Mouse (Mus musculus) CD8-positive naive resting alpha-beta T cell, adult 57 days (primary cell): ENCODE measurements around the gene Olfr680-ps1. TPM values are rescaled to one million over a fixed set of nuclear protein-coding genes. Genes with fewer than 3 reads are reported as not detected.

ENCODE experiments used
- total RNA-seq: library from RNA; stranded (reverse); gene quantifications from one replicate; pipeline ENCODE4 v1.2.4, GENCODE M21; 2023

The Olfr680-ps1 gene
- not detected for total RNA-seq

DNA sequence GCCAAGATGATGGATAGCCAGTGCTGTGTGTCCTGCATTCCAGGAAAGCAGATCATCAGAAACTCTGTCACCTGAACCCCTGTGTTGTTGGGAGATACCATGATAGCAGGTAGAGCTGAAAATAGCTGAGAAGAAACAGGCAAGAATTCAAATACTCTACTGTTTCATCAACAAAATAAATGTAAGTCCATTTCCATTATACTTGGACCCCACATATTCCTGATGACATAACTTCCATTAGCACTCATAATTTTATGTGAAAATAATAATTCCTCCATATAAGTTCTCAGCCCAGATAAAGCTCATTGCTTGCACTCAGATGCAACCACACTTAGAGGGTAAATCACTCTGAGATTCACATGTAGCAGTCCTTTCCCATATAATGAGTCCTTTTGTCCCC is at the start of gene Olfr680-ps1:
Gene Olfr680-ps1, minus strand, starts transcription at position 101 of the 400 bp plus-strand sequence.

DNA sequence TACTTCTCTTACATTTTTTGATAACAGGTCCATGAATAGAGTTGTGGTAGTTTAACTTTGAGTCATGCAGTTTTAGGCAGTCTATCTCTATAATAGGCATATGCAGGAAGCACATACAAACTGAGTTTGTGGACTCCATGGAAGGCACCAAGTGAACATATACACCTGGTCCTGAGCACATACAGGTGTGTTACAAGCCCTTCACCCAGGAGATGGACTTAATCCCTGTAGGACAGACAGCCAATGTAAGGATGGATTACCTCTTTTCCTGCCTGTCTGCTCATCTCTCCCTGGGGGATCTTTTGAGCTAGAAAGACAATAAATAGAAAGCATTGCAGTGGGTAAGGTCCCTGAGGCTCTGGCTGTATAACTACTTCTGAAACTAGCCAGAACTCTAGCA is 23.9 kb upstream of the Olfr680-ps1 start, which contains the start of gene Olfr681:
Gene Olfr681, plus strand, starts transcription at position 301 of the 400 bp plus-strand sequence.

DNA sequence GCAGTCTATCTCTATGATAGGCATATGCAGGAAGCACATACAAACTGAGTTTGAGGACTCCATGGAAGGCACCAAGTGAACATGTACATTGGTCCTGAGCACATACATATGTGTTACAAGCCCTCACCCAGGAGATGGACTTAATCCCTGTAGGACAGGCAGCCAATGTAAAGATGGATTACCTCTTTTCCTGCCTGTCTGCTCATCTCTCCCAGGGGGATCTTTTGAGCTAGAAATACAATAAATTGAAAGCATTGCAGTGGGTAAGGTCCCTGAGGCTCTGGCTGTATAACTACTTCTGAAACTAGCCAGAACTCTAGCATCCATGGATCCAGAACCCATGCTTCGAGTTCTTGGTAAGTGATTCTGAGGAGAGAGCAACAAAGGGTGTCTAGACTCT is 11.7 kb downstream of the Olfr680-ps1 start, which contains the start of gene Olfr679:
Gene Olfr679, plus strand, starts transcription at position 301 of the 400 bp plus-strand sequence.

DNA sequence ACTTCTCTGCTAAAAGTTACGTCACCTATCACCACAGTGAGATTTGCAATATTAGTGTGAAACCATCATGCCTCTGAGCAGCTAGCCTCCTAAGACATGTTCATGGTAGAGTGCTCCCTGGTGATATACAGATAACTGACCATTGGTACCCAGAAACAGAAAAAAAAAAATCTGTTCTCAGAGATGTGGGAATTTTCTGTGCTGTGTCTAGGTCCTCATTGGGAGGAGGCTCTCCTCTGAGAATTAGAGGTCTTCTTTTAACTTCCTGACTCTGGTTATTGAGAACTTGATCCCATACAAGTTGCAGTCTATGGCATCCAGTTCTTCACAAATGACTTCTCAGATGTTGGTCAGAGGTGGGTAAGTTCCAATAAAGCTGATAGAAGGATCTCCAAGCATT is 28.4 kb downstream of the Olfr680-ps1 start, which contains the start of gene Olfr678:
Gene Olfr678, plus strand, starts transcription at position 301 of the 400 bp plus-strand sequence.

Other genes starting within 250 kb of the Olfr680-ps1 start
- not detected for gene Usp17la, start 235.8 kb downstream of the Olfr680-ps1 start, total RNA-seq
- gene Olfr665, start 214.8 kb downstream of the Olfr680-ps1 start, total RNA-seq, result not detected
- gene Olfr666, start 196.9 kb downstream of the Olfr680-ps1 start, total RNA-seq, result not detected
- gene Olfr667, start 171.3 kb downstream of the Olfr680-ps1 start, total RNA-seq, result not detected
- not detected for gene Olfr668, start 164.8 kb downstream of the Olfr680-ps1 start, total RNA-seq
- not detected for gene Olfr669, start 158.6 kb downstream of the Olfr680-ps1 start, total RNA-seq
- gene Olfr670, start 130.2 kb downstream of the Olfr680-ps1 start, total RNA-seq, result not detected
- gene Olfr671, start 113.7 kb downstream of the Olfr680-ps1 start, total RNA-seq, result not detected
- not detected for gene Olfr672, start 90.8 kb downstream of the Olfr680-ps1 start, total RNA-seq
- gene Olfr675, start 64.4 kb downstream of the Olfr680-ps1 start, total RNA-seq, result not detected
- gene Olfr676, start 60.1 kb downstream of the Olfr680-ps1 start, total RNA-seq, result not detected
- gene Olfr677, start 41.4 kb downstream of the Olfr680-ps1 start, total RNA-seq, result not detected
- not detected for gene Olfr678, start 28.3 kb downstream of the Olfr680-ps1 start, total RNA-seq
- not detected for gene Olfr679, start 11.6 kb downstream of the Olfr680-ps1 start, total RNA-seq
- not detected for gene Olfr681, start 24.0 kb upstream of the Olfr680-ps1 start, total RNA-seq
- gene Olfr683, start 54.2 kb upstream of the Olfr680-ps1 start, total RNA-seq, result not detected
- gene Olfr684, start 70.8 kb upstream of the Olfr680-ps1 start, total RNA-seq, result not detected
- gene Olfr685, start 93.2 kb upstream of the Olfr680-ps1 start, total RNA-seq, result not detected
- gene Olfr686, start 114.7 kb upstream of the Olfr680-ps1 start, total RNA-seq, result not detected
- not detected for gene Olfr688, start 195.3 kb upstream of the Olfr680-ps1 start, total RNA-seq
- not detected for gene Olfr689, start 218.3 kb upstream of the Olfr680-ps1 start, total RNA-seq
- not detected for gene Olfr690, start 241.3 kb upstream of the Olfr680-ps1 start, total RNA-seq
- not detected for gene Olfr691, start 249.5 kb upstream of the Olfr680-ps1 start, total RNA-seq